Mouse (Mus musculus) midbrain, embryonic 16.5 days (tissue): ENCODE data around the gene Mecom. TPM values are rescaled to one million over a fixed set of nuclear protein-coding genes. Genes with fewer than 3 reads are reported as not detected.
"Not testable (repeated sequence)": the region's sequence is repeated elsewhere in the genome, so short reads cannot be mapped to it uniquely, and the experiment has no call there.

Source experiments
- ATAC-seq: fragments of 200-750 bp; cut with Nextera tagmentation; 2 replicates; pipeline ENCODE4 v1.8.0; 2017; ENCODE audit warnings: moderate TSS enrichment
- H3K27ac ChIP-seq: fragments of 300-500 bp; sonication (generic); 2 replicates; pipeline ENCODE4 v1.5.1; 2014; ENCODE audit warnings: mild to moderate bottlenecking, low read length, mixed read lengths
- H3K27me3 ChIP-seq: fragments of 300-500 bp; sonication (generic); 2 replicates; pipeline ENCODE4 v1.6.1; 2014; ENCODE audit warnings: low read depth, low read length, mixed read lengths; ENCODE audit not compliant: control insufficient read depth, insufficient read depth
- H3K36me3 ChIP-seq: fragments of 300-500 bp; sonication (generic); 2 replicates; pipeline ENCODE4 v1.6.1; 2014; ENCODE audit warnings: mild to moderate bottlenecking, low read length, moderate library complexity, mixed read lengths; ENCODE audit not compliant: control insufficient read depth, insufficient read depth
- H3K4me1 ChIP-seq: fragments of 300-500 bp; sonication (generic); 2 replicates; pipeline ENCODE4 v1.6.1; 2014; ENCODE audit warnings: mild to moderate bottlenecking, low read length, mixed read lengths; ENCODE audit not compliant: control insufficient read depth, insufficient read depth
- H3K4me2 ChIP-seq: fragments of 300-500 bp; sonication (generic); 2 replicates; pipeline ENCODE4 v1.6.1; 2014; ENCODE audit warnings: mild to moderate bottlenecking, low read length, mixed read lengths
- H3K4me3 ChIP-seq: fragments of 300-500 bp; sonication (generic); 2 replicates; pipeline ENCODE4 v1.5.1; 2014; ENCODE audit warnings: low read depth, mild to moderate bottlenecking, low read length, moderate library complexity, mixed read lengths
- H3K9ac ChIP-seq: fragments of 300-500 bp; sonication (generic); 2 replicates; pipeline ENCODE4 v1.6.1; 2014; ENCODE audit warnings: low read depth, low read length, mixed read lengths
- H3K9me3 ChIP-seq: fragments of 300-500 bp; sonication (generic); replicated peaks from 2 replicates; pipeline ENCODE4 v1.6.1; 2014; ENCODE audit warnings: mild to moderate bottlenecking, low read length, mixed read lengths; ENCODE audit not compliant: control insufficient read depth, poor library complexity, severe bottlenecking
- WGBS: fragments of 180-500 bp; shearing (Covaris S2); extraction: QIAGEN DNeasy Blood & Tissue Kit; methylation state at CpG from one replicate; pipeline ENCODE4 v1.1.7; 2014; 5-methylcytosine and 5-hydroxymethylcytosine counted together
- polyA plus RNA-seq: library from polyadenylated mRNA; unstranded; fragments of >200 nt; fragmentation: Nextera tagmentation; extraction: Ambion mirVana; gene quantifications from 2 replicates; pipeline ENCODE4 v1.2.1, GENCODE M21; 2015

The Mecom gene
- polyA plus RNA-seq, 1 experiment from 2014 or later: 4.0 TPM

- H3K27me3 ChIP-seq, H3K9me3 ChIP-seq, H3K4me3 ChIP-seq, H3K27ac ChIP-seq, H3K4me2 ChIP-seq, H3K4me1 ChIP-seq, H3K9ac ChIP-seq, H3K36me3 ChIP-seq, ATAC-seq: not testable (repeated sequence)
- WGBS: 94% methylated on average over 4 of the region's 4 CpGs
Observed at GRCm38 (mm10) chr3:30421948-30422347, 125.9 kb downstream of the Mecom start.

- Histone ChIP-seq H3K27me3 (no peaks in the 10 kb centered on the region), H3K4me2 (no peak overlapping the region), H3K36me3 (no peaks in the 10 kb centered on the region), H3K9me3 (no peaks in the 10 kb centered on the region; the same call in 1 of the 2 replicates), H3K27ac (no peak overlapping the region), H3K4me1 (peaks cover 11% of the 10 kb centered on the region), H3K4me3 (no peak overlapping the region), H3K9ac (no peak overlapping the region)
- no peak for ATAC-seq
- 76% methylated on average over 5 of the region's 5 CpGs for WGBS
Observed at GRCm38 (mm10) chr3:30420899-30421298, 126.9 kb downstream of the Mecom start.

- Histone ChIP-seq H3K27ac (no peak overlapping the region), H3K36me3 (no peaks in the 10 kb centered on the region), H3K9me3 (no peaks in the 10 kb centered on the region), H3K4me1 (peaks cover 11% of the 10 kb centered on the region), H3K4me2 (no peak overlapping the region), H3K9ac (no peak overlapping the region), H3K4me3 (no peak overlapping the region), H3K27me3 (no peaks in the 10 kb centered on the region)
- no peak for ATAC-seq
- WGBS: 96% methylated on average over 6 of the region's 6 CpGs
Observed at GRCm38 (mm10) chr3:30414173-30414572, 133.6 kb downstream of the Mecom start.

GRCm38 (mm10) chr3:30410778-30411177, 137.0 kb downstream of the Mecom start:
- no peak overlapping the region for H3K4me3 ChIP-seq
- H3K9me3 ChIP-seq: no peaks in the 10 kb centered on the region
- no peaks in the 10 kb centered on the region for H3K27me3 ChIP-seq
- H3K9ac ChIP-seq: no peak overlapping the region
- no peak overlapping the region for H3K4me2 ChIP-seq
- ATAC-seq: no peak
- no peaks in the 10 kb centered on the region for H3K36me3 ChIP-seq
- no peaks in the 10 kb centered on the region for H3K4me1 ChIP-seq
- no peak overlapping the region for H3K27ac ChIP-seq
- 31% methylated on average over 4 of the region's 4 CpGs for WGBS

- H3K27me3 ChIP-seq: no peaks in the 10 kb centered on the region
- no peaks in the 10 kb centered on the region for H3K36me3 ChIP-seq
- 65% methylated on average over 4 of the region's 4 CpGs for WGBS
- no peak overlapping the region for H3K9ac ChIP-seq
- H3K4me3 ChIP-seq: no peak overlapping the region
- no peak overlapping the region for H3K4me2 ChIP-seq
- ATAC-seq: no peak
- H3K4me1 ChIP-seq: no peaks in the 10 kb centered on the region
- no peak overlapping the region for H3K27ac ChIP-seq
- H3K9me3 ChIP-seq: no peaks in the 10 kb centered on the region
Observed at GRCm38 (mm10) chr3:30404821-30405220, 143.0 kb downstream of the Mecom start.

GRCm38 (mm10) chr3:30398911-30399310, 148.9 kb downstream of the Mecom start:
- ATAC-seq: no peak

GRCm38 (mm10) chr3:30394911-30395310, 152.9 kb downstream of the Mecom start:
- ATAC-seq: no peak
- H3K27ac ChIP-seq: no peak overlapping the region
- no peak overlapping the region for H3K9ac ChIP-seq
- H3K27me3 ChIP-seq: no peaks in the 10 kb centered on the region
- H3K9me3 ChIP-seq: no peaks in the 10 kb centered on the region
- H3K36me3 ChIP-seq: no peaks in the 10 kb centered on the region
- H3K4me1 ChIP-seq: no peaks in the 10 kb centered on the region
- no peak overlapping the region for H3K4me2 ChIP-seq
- H3K4me3 ChIP-seq: no peak overlapping the region
- WGBS: 83% methylated on average over 4 of the region's 4 CpGs

More at GRCm38 (mm10) chr3:30398911-30399310, 148.9 kb downstream of the Mecom start:
- no peak overlapping the region for H3K9ac ChIP-seq
- H3K9me3 ChIP-seq: no peaks in the 10 kb centered on the region
- no peaks in the 10 kb centered on the region for H3K36me3 ChIP-seq
- no peak overlapping the region for H3K4me3 ChIP-seq
- H3K27me3 ChIP-seq: no peaks in the 10 kb centered on the region
- 88% methylated on average over 7 of the region's 7 CpGs for WGBS
- no peaks in the 10 kb centered on the region for H3K4me1 ChIP-seq
- no peak overlapping the region for H3K27ac ChIP-seq
- H3K4me2 ChIP-seq: no peak overlapping the region

GRCm38 (mm10) chr3:30392662-30393061, 155.1 kb downstream of the Mecom start:
- WGBS: 72% methylated on average over 4 of the region's 4 CpGs
- no peaks in the 10 kb centered on the region for H3K4me1 ChIP-seq

GRCm38 (mm10) chr3:30392218-30392617, 155.6 kb downstream of the Mecom start:
- WGBS: 27% methylated on average over 4 of the region's 4 CpGs
- Histone ChIP-seq H3K9me3 (no peaks in the 10 kb centered on the region), H3K36me3 (no peaks in the 10 kb centered on the region), H3K4me1 (no peaks in the 10 kb centered on the region), H3K27me3 (no peaks in the 10 kb centered on the region), H3K9ac (no peak overlapping the region), H3K4me3 (no peak overlapping the region), H3K27ac (no peak overlapping the region), H3K4me2 (no peak overlapping the region)
- ATAC-seq: no peak

More at GRCm38 (mm10) chr3:30392662-30393061, 155.1 kb downstream of the Mecom start:
- Histone ChIP-seq H3K9me3 (no peaks in the 10 kb centered on the region), H3K27ac (no peak overlapping the region), H3K9ac (no peak overlapping the region), H3K27me3 (no peaks in the 10 kb centered on the region), H3K4me3 (no peak overlapping the region), H3K4me2 (no peak overlapping the region), H3K36me3 (no peaks in the 10 kb centered on the region)
- ATAC-seq: no peak
